Mouse (Mus musculus): ENCODE results near the gene Vwa3b. TPM values are rescaled to one million over a fixed set of nuclear protein-coding genes. Genes with fewer than 3 reads are reported as not detected.

The Vwa3b gene
- polyA plus RNA-seq, 1 experiment from 2014 or later, result 0.40 TPM

DNA sequence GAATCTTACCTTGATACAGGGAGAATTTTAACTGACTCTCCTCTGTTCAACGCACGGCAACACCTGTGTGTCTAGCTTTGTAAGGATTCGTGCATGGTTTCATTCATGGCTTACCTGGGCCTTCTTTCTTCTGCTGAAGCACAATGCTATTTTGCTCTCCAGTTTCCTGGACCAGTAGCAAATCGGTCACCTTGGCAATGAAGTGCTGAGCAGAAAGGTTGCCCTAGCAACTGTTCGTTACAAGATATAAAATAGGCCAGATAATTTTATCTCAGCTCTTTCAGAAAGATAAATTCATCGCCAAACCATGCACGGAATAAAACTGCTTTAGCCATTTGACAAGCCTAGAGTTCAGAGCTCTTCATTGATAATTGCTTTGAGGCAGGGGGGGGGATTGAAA lies 123.5 kb downstream of the Vwa3b start:
- H3K4me3 ChIP-seq, result no peak overlapping the region
- H3K27ac ChIP-seq, result no peak overlapping the region
- 89% methylated on average over 7 of the region's 7 CpGs for WGBS
- H3K36me3 ChIP-seq, result no peaks in the 10 kb centered on the region
- no peaks in the 10 kb centered on the region for H3K4me1 ChIP-seq
- H3K9ac ChIP-seq, result no peak overlapping the region
- no peak for ATAC-seq (ENCODE audit: borderline replicate concordance, extremely low read depth, low FRiP score, low TSS enrichment)
- no peaks in the 10 kb centered on the region for H3K27me3 ChIP-seq
- no peak overlapping the region for H3K4me2 ChIP-seq
- H3K9me3 ChIP-seq, result no peaks in the 10 kb centered on the region

GRCm38 (mm10) chr1:37151896-37152295 lies 125.5 kb downstream of the Vwa3b start:
- H3K4me1 ChIP-seq, result no peaks in the 10 kb centered on the region
- no peaks in the 10 kb centered on the region for H3K36me3 ChIP-seq
- 84% methylated on average over 9 of the region's 9 CpGs for WGBS
- no peaks in the 10 kb centered on the region for H3K27me3 ChIP-seq
- no peak for ATAC-seq (ENCODE audit: borderline replicate concordance, extremely low read depth, low FRiP score, low TSS enrichment)
- H3K4me3 ChIP-seq, result no peak overlapping the region
- H3K9me3 ChIP-seq, result no peaks in the 10 kb centered on the region
- H3K27ac ChIP-seq, result no peak overlapping the region
- H3K4me2 ChIP-seq, result no peak overlapping the region
- H3K9ac ChIP-seq, result no peak overlapping the region

DNA sequence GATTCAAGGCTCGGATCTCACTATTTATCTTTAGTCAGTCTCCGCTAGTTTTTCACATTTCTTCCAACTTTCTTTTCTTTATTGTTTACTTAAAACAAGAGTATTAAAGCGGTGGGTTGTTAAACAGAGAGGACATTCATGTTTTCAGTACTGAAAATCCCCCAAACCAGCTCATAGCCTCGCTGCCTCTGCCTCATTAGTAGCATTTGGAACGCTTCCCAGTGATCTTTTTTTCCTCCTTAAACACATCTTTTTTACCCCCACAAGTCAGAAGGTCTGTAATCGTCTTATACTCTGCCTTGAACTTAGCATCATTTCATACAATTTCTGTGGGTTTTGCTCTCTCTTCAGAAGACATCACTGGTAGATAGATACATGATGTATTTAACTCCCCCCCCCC lies 139.7 kb downstream of the Vwa3b start:
- no peak for ATAC-seq (ENCODE audit: borderline replicate concordance, extremely low read depth, low FRiP score, low TSS enrichment)
- H3K4me3 ChIP-seq, result no peak overlapping the region
- WGBS, result 22% methylated on average over 6 of the region's 6 CpGs
- H3K4me1 ChIP-seq, result no peaks in the 10 kb centered on the region
- no peak overlapping the region for H3K9ac ChIP-seq
- no peaks in the 10 kb centered on the region for H3K9me3 ChIP-seq
- H3K36me3 ChIP-seq, result no peaks in the 10 kb centered on the region
- H3K4me2 ChIP-seq, result no peak overlapping the region
- H3K27ac ChIP-seq, result no peak overlapping the region
- H3K27me3 ChIP-seq, result no peaks in the 10 kb centered on the region

DNA sequence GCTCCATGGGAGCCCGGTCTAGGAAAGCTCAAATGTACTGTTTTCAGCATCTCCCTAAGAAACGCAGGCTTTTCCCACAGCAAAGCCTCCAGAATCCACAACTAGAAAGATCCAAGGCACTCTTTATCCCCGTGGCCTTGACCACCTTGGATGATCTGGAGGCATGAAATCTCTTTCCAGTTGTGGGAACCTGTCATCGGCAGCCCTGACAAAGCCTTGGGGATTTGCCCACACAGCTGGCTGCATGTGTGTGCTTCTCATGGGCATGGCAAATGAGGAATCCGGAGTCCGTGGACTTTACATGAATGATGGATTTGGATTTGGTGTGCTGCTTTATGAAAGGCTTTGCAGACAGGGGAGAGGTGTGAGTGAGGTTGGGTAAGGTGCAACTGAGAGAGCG lies 141.5 kb downstream of the Vwa3b start:
- Histone ChIP-seq H3K4me2 (no peak overlapping the region), H3K27ac (no peak overlapping the region), H3K27me3 (no peaks in the 10 kb centered on the region), H3K4me1 (no peaks in the 10 kb centered on the region), H3K9ac (no peak overlapping the region), H3K36me3 (no peaks in the 10 kb centered on the region), H3K9me3 (no peaks in the 10 kb centered on the region), H3K4me3 (no peak overlapping the region)
- no peak for ATAC-seq (ENCODE audit: borderline replicate concordance, extremely low read depth, low FRiP score, low TSS enrichment)
- 69% methylated on average over 7 of the region's 7 CpGs for WGBS

- Histone ChIP-seq H3K4me2 (no peak overlapping the region), H3K27ac (no peak overlapping the region), H3K4me1 (no peaks in the 10 kb centered on the region), H3K9ac (no peak overlapping the region), H3K9me3 (no peaks in the 10 kb centered on the region), H3K4me3 (no peak overlapping the region), H3K27me3 (no peaks in the 10 kb centered on the region), H3K36me3 (no peaks in the 10 kb centered on the region)
- WGBS, result 78% methylated on average over 2 of the region's 2 CpGs
- ATAC-seq (ENCODE audit: borderline replicate concordance, extremely low read depth, low FRiP score, low TSS enrichment), result no peak
These were observed 151.5 kb downstream of the Vwa3b start for GRCm38 (mm10) chr1:37177874-37178273.

DNA sequence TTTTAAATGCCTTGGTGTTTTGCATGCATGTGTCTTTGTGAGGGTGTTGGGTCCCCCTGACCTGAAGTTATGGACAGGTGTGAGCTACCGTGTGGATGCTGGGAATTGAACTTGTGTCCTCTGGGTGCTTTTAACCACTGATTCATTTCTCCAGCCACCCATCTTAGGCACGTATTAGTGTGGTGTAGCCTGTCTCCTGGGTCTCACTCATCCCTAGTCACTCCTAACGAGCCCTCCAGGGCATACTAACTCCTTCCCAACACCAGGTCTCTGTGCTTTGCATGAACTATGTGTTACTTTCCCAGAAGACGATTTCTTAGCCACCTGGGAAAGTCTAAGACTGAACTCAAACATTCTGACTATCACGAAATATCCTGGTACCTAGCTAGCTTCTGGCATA lies 153.5 kb downstream of the Vwa3b start:
- 76% methylated on average over 5 of the region's 5 CpGs for WGBS
- Histone ChIP-seq H3K36me3 (no peaks in the 10 kb centered on the region), H3K4me1 (no peaks in the 10 kb centered on the region), H3K4me2 (no peak overlapping the region), H3K27ac (no peak overlapping the region), H3K27me3 (no peaks in the 10 kb centered on the region), H3K9me3 (no peaks in the 10 kb centered on the region), H3K4me3 (no peak overlapping the region), H3K9ac (no peak overlapping the region)
- ATAC-seq (ENCODE audit: borderline replicate concordance, extremely low read depth, low FRiP score, low TSS enrichment), result no peak

GRCm38 (mm10) chr1:37187050-37187449 lies 160.7 kb downstream of the Vwa3b start:
- Histone ChIP-seq H3K9me3 (no peaks in the 10 kb centered on the region), H3K9ac (no peak overlapping the region), H3K4me1 (no peaks in the 10 kb centered on the region), H3K4me3 (no peak overlapping the region), H3K27ac (no peak overlapping the region), H3K4me2 (no peak overlapping the region), H3K27me3 (no peaks in the 10 kb centered on the region), H3K36me3 (no peaks in the 10 kb centered on the region)
- ATAC-seq (ENCODE audit: borderline replicate concordance, extremely low read depth, low FRiP score, low TSS enrichment), result no peak
- 69% methylated on average over 6 of the region's 6 CpGs for WGBS

- Histone ChIP-seq H3K36me3 (no peaks in the 10 kb centered on the region), H3K4me3 (no peak overlapping the region), H3K27me3 (no peaks in the 10 kb centered on the region), H3K9ac (no peak overlapping the region), H3K27ac (no peak overlapping the region), H3K4me1 (no peaks in the 10 kb centered on the region), H3K9me3 (no peaks in the 10 kb centered on the region), H3K4me2 (no peak overlapping the region)
- WGBS, result 45% methylated on average over 4 of the region's 4 CpGs
- no peak for ATAC-seq (ENCODE audit: borderline replicate concordance, extremely low read depth, low FRiP score, low TSS enrichment)
These were observed 168.2 kb downstream of the Vwa3b start for GRCm38 (mm10) chr1:37194607-37195006.

GRCm38 (mm10) chr1:37201406-37201805 lies 175.0 kb downstream of the Vwa3b start:
- H3K4me1 ChIP-seq, result no peaks in the 10 kb centered on the region
- H3K9ac ChIP-seq, result no peak overlapping the region
- H3K4me3 ChIP-seq, result no peak overlapping the region
- no peak overlapping the region for H3K4me2 ChIP-seq
- no peak overlapping the region for H3K27ac ChIP-seq
- ATAC-seq (ENCODE audit: borderline replicate concordance, extremely low read depth, low FRiP score, low TSS enrichment), result no peak
- H3K36me3 ChIP-seq, result no peaks in the 10 kb centered on the region
- no peaks in the 10 kb centered on the region for H3K27me3 ChIP-seq
- 63% methylated on average over 4 of the region's 4 CpGs for WGBS
- H3K9me3 ChIP-seq, result no peaks in the 10 kb centered on the region

DNA sequence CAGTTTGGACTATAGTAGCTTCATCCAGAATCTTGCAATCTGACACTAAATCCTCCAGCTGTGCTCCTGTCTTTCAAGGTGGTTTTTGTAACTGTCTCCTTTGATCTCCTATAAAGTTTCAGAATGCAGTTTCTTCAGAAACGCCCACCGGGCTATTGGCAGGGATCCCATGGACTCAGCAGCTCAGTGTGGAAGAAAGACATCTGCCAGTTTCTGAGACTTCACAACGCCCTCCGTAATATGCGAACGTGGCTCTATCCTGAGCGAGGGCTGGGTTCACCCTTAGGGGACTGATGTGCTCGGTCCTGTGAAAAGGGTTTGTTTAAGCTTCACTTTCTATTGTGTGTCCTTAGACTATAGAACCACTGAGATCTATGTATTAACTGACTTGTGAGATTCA lies 181.3 kb downstream of the Vwa3b start:
- Histone ChIP-seq H3K27ac (no peak overlapping the region), H3K9ac (no peak overlapping the region), H3K4me1 (no peaks in the 10 kb centered on the region), H3K4me2 (no peak overlapping the region), H3K36me3 (no peaks in the 10 kb centered on the region), H3K4me3 (no peak overlapping the region), H3K27me3 (no peaks in the 10 kb centered on the region), H3K9me3 (no peaks in the 10 kb centered on the region)
- 59% methylated on average over 8 of the region's 8 CpGs for WGBS
- ATAC-seq (ENCODE audit: borderline replicate concordance, extremely low read depth, low FRiP score, low TSS enrichment), result no peak

DNA sequence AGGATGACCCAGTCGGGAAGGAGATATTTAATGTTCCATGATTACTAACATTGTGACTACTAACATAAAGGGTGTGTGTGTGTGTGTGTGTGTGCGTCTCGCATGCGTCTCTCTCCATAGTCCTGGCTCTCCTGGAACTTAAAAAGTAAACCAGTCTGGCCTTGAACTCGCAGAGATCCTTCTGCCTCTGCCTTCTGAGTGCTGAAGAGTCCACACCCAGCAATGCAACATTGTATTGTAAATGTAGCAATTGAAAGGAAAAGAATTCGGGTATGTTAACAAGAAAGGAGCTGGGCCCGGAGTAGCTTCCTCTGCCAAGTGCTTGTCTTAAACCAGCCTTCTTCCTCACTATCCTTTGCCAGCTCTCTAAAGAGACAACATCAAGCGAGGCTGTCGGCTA lies 186.0 kb downstream of the Vwa3b start:
- Histone ChIP-seq H3K9ac (no peak overlapping the region), H3K4me3 (no peak overlapping the region), H3K27me3 (no peaks in the 10 kb centered on the region), H3K4me2 (no peak overlapping the region), H3K27ac (no peak overlapping the region), H3K9me3 (no peaks in the 10 kb centered on the region), H3K36me3 (no peaks in the 10 kb centered on the region), H3K4me1 (no peaks in the 10 kb centered on the region)
- WGBS, result 89% methylated on average over 9 of the region's 9 CpGs
- no peak for ATAC-seq (ENCODE audit: borderline replicate concordance, extremely low read depth, low FRiP score, low TSS enrichment)

GRCm38 (mm10) chr1:37214144-37214543 lies 187.7 kb downstream of the Vwa3b start, which contains the start of gene Cnga3:
TSS of gene Cnga3 (plus strand) at chr1:37214434.
- WGBS, result 31% methylated on average over 1 of the region's 1 CpGs
- Histone ChIP-seq H3K4me1 (no peaks in the 10 kb centered on the region), H3K4me3 (no peak within 1 kb of the TSS), H3K4me2 (no peak within 1 kb of the TSS), H3K36me3 (no peaks in the 10 kb centered on the region), H3K27ac (no peak within 1 kb of the TSS), H3K27me3 (no peaks in the 10 kb centered on the region), H3K9ac (no peak within 1 kb of the TSS), H3K9me3 (no peaks in the 10 kb centered on the region)
- no peak for ATAC-seq (ENCODE audit: borderline replicate concordance, extremely low read depth, low FRiP score, low TSS enrichment)

DNA sequence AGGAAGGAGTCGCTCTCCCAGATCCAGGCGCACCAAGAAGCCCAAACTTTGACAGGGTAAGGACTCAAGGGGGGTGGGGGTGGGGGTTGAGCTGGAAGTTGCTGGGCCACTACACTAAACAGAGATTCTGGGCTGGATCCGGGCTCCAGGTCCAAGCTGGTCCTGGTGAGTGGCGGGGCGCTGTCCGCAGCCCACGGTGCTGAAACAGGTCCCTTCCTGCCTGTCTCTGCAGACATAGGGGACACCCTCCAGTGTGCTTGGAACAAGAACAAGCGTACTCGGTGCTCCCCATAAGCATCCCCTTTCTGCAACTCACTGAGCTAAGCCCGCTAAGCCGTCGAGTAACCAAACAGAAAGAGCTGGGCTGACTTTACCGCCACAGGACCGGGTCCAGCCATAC lies 192.0 kb downstream of the Vwa3b start:
- Histone ChIP-seq H3K36me3 (no peaks in the 10 kb centered on the region), H3K4me1 (no peaks in the 10 kb centered on the region)

More for the DNA sequence above, 192.0 kb downstream of the Vwa3b start:
- no peak overlapping the region for H3K4me3 ChIP-seq
- H3K9ac ChIP-seq, result no peak overlapping the region
- no peaks in the 10 kb centered on the region for H3K9me3 ChIP-seq
- H3K27me3 ChIP-seq, result no peaks in the 10 kb centered on the region
- no peak for ATAC-seq (ENCODE audit: borderline replicate concordance, extremely low read depth, low FRiP score, low TSS enrichment)
- WGBS, result 8% methylated on average over 14 of the region's 14 CpGs
- H3K4me2 ChIP-seq, result no peak overlapping the region
- no peak overlapping the region for H3K27ac ChIP-seq

Measured in lung, embryonic 15.5 days (tissue).